Mouse (Mus musculus): Measurements from ENCODE around the gene Crtc2. TPM values are rescaled to one million over a fixed set of nuclear protein-coding genes. Genes with fewer than 3 reads are reported as not detected.
"Not testable (repeated sequence)": the region's sequence is repeated elsewhere in the genome, so short reads cannot be mapped to it uniquely, and the experiment has no call there.

The Crtc2 gene
- total RNA-seq, 2 experiments from 2014 or later: 29.8 to 34.6 TPM

- DNase-seq (ENCODE audit: low spot score in 2 of 2): no peak
Observed at GRCm38 (mm10) chr3:90265932-90266741, 12.2 kb downstream of the Crtc2 start.

GRCm38 (mm10) chr3:90266901-90267775 is 13.2 kb downstream of the Crtc2 start:
- DNase-seq (ENCODE audit: low spot score in 2 of 2): no peak

- no peak for DNase-seq (ENCODE audit: low spot score in 2 of 2)
Observed at GRCm38 (mm10) chr3:90268190-90268589, 14.2 kb downstream of the Crtc2 start.

GRCm38 (mm10) chr3:90268971-90269370 is 15.0 kb downstream of the Crtc2 start:
- DNase-seq (ENCODE audit: low spot score in 2 of 2): no peak

GRCm38 (mm10) chr3:90270784-90271183 is 16.8 kb downstream of the Crtc2 start:
- no peak for DNase-seq (ENCODE audit: low spot score in 2 of 2)

GRCm38 (mm10) chr3:90272170-90272569 is 18.2 kb downstream of the Crtc2 start:
- no peak for DNase-seq (ENCODE audit: low spot score in 2 of 2)

GRCm38 (mm10) chr3:90273855-90274254 is 19.9 kb downstream of the Crtc2 start:
- no peak for DNase-seq (ENCODE audit: low spot score in 2 of 2)

- DNase-seq (ENCODE audit: low spot score in 2 of 2): no peak
Observed at GRCm38 (mm10) chr3:90275286-90275685, 21.3 kb downstream of the Crtc2 start.

GRCm38 (mm10) chr3:90276858-90277257 is 22.9 kb downstream of the Crtc2 start:
- DNase-seq (ENCODE audit: low spot score in 2 of 2): no peak

GRCm38 (mm10) chr3:90277793-90278192 is 23.8 kb downstream of the Crtc2 start:
- no peak for DNase-seq (ENCODE audit: low spot score in 2 of 2)

- no peak for DNase-seq (ENCODE audit: low spot score in 2 of 2)
Observed at GRCm38 (mm10) chr3:90278211-90278610, 24.2 kb downstream of the Crtc2 start.

- DNase-seq (ENCODE audit: low spot score in 2 of 2): no peak
Observed at GRCm38 (mm10) chr3:90279216-90279615, 25.3 kb downstream of the Crtc2 start.

GRCm38 (mm10) chr3:90279743-90280142 is 25.8 kb downstream of the Crtc2 start:
- no peak for DNase-seq (ENCODE audit: low spot score in 2 of 2)

GRCm38 (mm10) chr3:90280708-90281107 is 26.7 kb downstream of the Crtc2 start:
- DNase-seq (ENCODE audit: low spot score in 2 of 2): no peak

- no peak for DNase-seq (ENCODE audit: low spot score in 2 of 2)
Observed at GRCm38 (mm10) chr3:90284150-90284549, 30.2 kb downstream of the Crtc2 start.

- not testable (repeated sequence) for DNase-seq (ENCODE audit: low spot score in 2 of 2)
Observed at GRCm38 (mm10) chr3:90289403-90289802, 35.4 kb downstream of the Crtc2 start.

- DNase-seq (ENCODE audit: low spot score in 2 of 2): no peak
Observed at GRCm38 (mm10) chr3:90290602-90291001, 36.6 kb downstream of the Crtc2 start.

GRCm38 (mm10) chr3:90291982-90292344 is 38.0 kb downstream of the Crtc2 start:
- DNase-seq (ENCODE audit: low spot score in 2 of 2): no peak

- DNase-seq (ENCODE audit: low spot score in 2 of 2): peak; percentile 98 to 99
Observed at GRCm38 (mm10) chr3:90292345-90293275, 38.6 kb downstream of the Crtc2 start, which contains the start of gene Gatad2b. Gene Gatad2b, plus strand, starts transcription at chr3:90293178.

- peak; percentile 63 to 74 for DNase-seq (ENCODE audit: low spot score in 2 of 2)
Observed at GRCm38 (mm10) chr3:90293352-90294063, 39.5 kb downstream of the Crtc2 start.
